Mouse (Mus musculus) CH12.LX (cell line): ENCODE measurements around the gene Agxt. TPM values are rescaled to one million over a fixed set of nuclear protein-coding genes. Genes with fewer than 3 reads are reported as not detected.

Source experiments
- DNase-seq: peaks from one replicate; pipeline ENCODE4 v3.0.0-alpha.2; 2013; ENCODE audit errors: extremely low read depth
- H3K27ac ChIP-seq: 2 replicates; pipeline ENCODE4 v1.5.1; 2012; ENCODE audit warnings: low read depth, mild to moderate bottlenecking, control low read depth, moderate library complexity; ENCODE audit not compliant: insufficient read depth
- H3K27me3 ChIP-seq: replicated peaks from 2 replicates; pipeline ENCODE3; 2012; ENCODE audit warnings: inconsistent platforms
- H3K36me3 ChIP-seq, 2 experiments: replicated peaks in 1 of 2; 2 replicates each; pipeline versions ENCODE3 to v1.6.1; 2012; ENCODE audit warnings: inconsistent platforms in 1 of 2, low read length in 1 of 2, mild to moderate bottlenecking in 1 of 2, mixed read lengths in 1 of 2, moderate library complexity in 1 of 2; ENCODE audit not compliant: control insufficient read depth in 1 of 2, insufficient read depth in 1 of 2
- H3K4me1 ChIP-seq, 2 experiments: 2 replicates each; pipeline ENCODE4 v1.6.1; 2012; ENCODE audit warnings: inconsistent platforms in 1 of 2, moderate library complexity in 1 of 2; ENCODE audit not compliant: insufficient read depth in 2 of 2, control insufficient read depth in 1 of 2
- H3K4me2 ChIP-seq: 2 replicates; pipeline ENCODE4 v1.6.1; 2012; ENCODE audit warnings: low read depth, mild to moderate bottlenecking, control low read depth; ENCODE audit not compliant: poor library complexity, insufficient read depth, severe bottlenecking
- H3K4me3 ChIP-seq, 3 experiments: fragments of 150-350 bp in 1 of 3; sonication (generic) in 1 of 3; replicated peaks in 1 of 3; 2 replicates each; pipeline versions ENCODE3 to v1.5.1; 2011 to 2012; ENCODE audit warnings: low read depth in 2 of 3, low read length in 2 of 3, mild to moderate bottlenecking in 2 of 3, moderate library complexity in 2 of 3, control low read depth in 1 of 3, improper control_type of control experiment in 1 of 3, inconsistent platforms in 1 of 3, mixed read lengths in 1 of 3; ENCODE audit not compliant: poor library complexity in 1 of 3
- H3K79me2 ChIP-seq: replicated peaks from 2 replicates; pipeline ENCODE4 v1.6.1; 2012; ENCODE audit warnings: mild to moderate bottlenecking, moderate library complexity; ENCODE audit not compliant: control insufficient read depth, poor library complexity, insufficient read depth, severe bottlenecking; ENCODE audit errors: extremely low read depth
- H3K9ac ChIP-seq: 2 replicates; pipeline ENCODE4 v1.6.1; 2012; ENCODE audit warnings: low read depth, mild to moderate bottlenecking, control low read depth, moderate library complexity; ENCODE audit not compliant: insufficient read depth
- H3K9me3 ChIP-seq: replicated peaks from 2 replicates; pipeline ENCODE3; 2012; ENCODE audit warnings: low read length, inconsistent platforms, mixed read lengths
- BHLHE40 ChIP-seq: IDR thresholded peaks from 2 replicates; pipeline ENCODE4 v1.6.1; 2011; ENCODE audit warnings: mild to moderate bottlenecking, low read depth, low read length, improper control_type of control experiment
- CHD2 ChIP-seq: IDR thresholded peaks from 2 replicates; pipeline ENCODE4 v1.6.1; 2011; ENCODE audit warnings: low read length, improper control_type of control experiment
- E2F4 ChIP-seq: IDR thresholded peaks from 2 replicates; pipeline ENCODE4 v1.6.1; 2011; ENCODE audit warnings: low read depth, low read length, improper control_type of control experiment; ENCODE audit not compliant: insufficient replicate concordance
- EP300 ChIP-seq: IDR thresholded peaks from 2 replicates; pipeline ENCODE4 v1.6.1; 2011; ENCODE audit warnings: low read length, improper control_type of control experiment
- ETS1 ChIP-seq: conservative IDR thresholded peaks from 2 replicates; pipeline ENCODE4 v1.6.1; 2012; ENCODE audit warnings: low read depth, mild to moderate bottlenecking, inconsistent platforms, low read length, improper control_type of control experiment, moderate library complexity
- GABPA ChIP-seq: IDR thresholded peaks from 2 replicates; pipeline ENCODE4 v1.6.1; 2012; ENCODE audit warnings: low read depth, low read length, improper control_type of control experiment, inconsistent platforms; ENCODE audit not compliant: insufficient replicate concordance
- HCFC1 ChIP-seq: IDR thresholded peaks from 2 replicates; pipeline ENCODE4 v1.6.1; 2012; ENCODE audit warnings: low read depth, mild to moderate bottlenecking, inconsistent platforms, low read length, improper control_type of control experiment
- JUND ChIP-seq: conservative IDR thresholded peaks from 2 replicates; pipeline ENCODE4 v1.6.1; 2011; ENCODE audit warnings: low read depth, low read length, improper control_type of control experiment
- MAFK ChIP-seq: IDR thresholded peaks from 2 replicates; pipeline ENCODE4 v1.6.1; 2011; ENCODE audit warnings: low read length, improper control_type of control experiment; ENCODE audit not compliant: insufficient replicate concordance
- MAZ ChIP-seq: IDR thresholded peaks from 2 replicates; pipeline ENCODE4 v1.6.1; 2012; ENCODE audit warnings: low read depth, mild to moderate bottlenecking, inconsistent platforms, low read length, improper control_type of control experiment, moderate library complexity
- MXI1 ChIP-seq: IDR thresholded peaks from 2 replicates; pipeline ENCODE4 v1.6.1; 2011; ENCODE audit warnings: mild to moderate bottlenecking, low read depth, low read length, improper control_type of control experiment
- POLR2A ChIP-seq: IDR thresholded peaks from 2 replicates; pipeline ENCODE4 v1.6.1; 2011; ENCODE audit warnings: low read depth, mild to moderate bottlenecking, improper control_type of control experiment, low read length
- RCOR1 ChIP-seq: conservative IDR thresholded peaks from 2 replicates; pipeline ENCODE4 v1.6.1; 2012; ENCODE audit warnings: low read depth, mild to moderate bottlenecking, inconsistent platforms, low read length, improper control_type of control experiment
- SIN3A ChIP-seq: IDR thresholded peaks from 2 replicates; pipeline ENCODE4 v1.6.1; 2012; ENCODE audit warnings: low read length, improper control_type of control experiment, inconsistent platforms
- SMC3 ChIP-seq: IDR thresholded peaks from 2 replicates; pipeline ENCODE4 v1.6.1; 2011; ENCODE audit warnings: low read depth, low read length, improper control_type of control experiment
- USF2 ChIP-seq: conservative IDR thresholded peaks from 2 replicates; pipeline ENCODE4 v1.6.1; 2011; ENCODE audit warnings: low read depth, low read length, improper control_type of control experiment
- dilution Hi-C: fragments of 300-500 bp; cut with MboI; formaldehyde crosslinking; loops from 2 replicates; pipeline ENCODE4 v1.14.3; 2020; ENCODE audit warnings: low sequenced_read_pairs; ENCODE audit not compliant: extremely low pct_unique_long_range_greater_than_20kb, extremely low pct_ligation_motif_present
- in situ Hi-C: fragments of 300-500 bp; cut with MboI; formaldehyde crosslinking; loops from 3 replicates; pipeline ENCODE4 v1.14.3; 2019; ENCODE audit warnings: low sequenced_read_pairs, low pct_ligation_motif_present, low pct_unique_long_range_greater_than_20kb, mixed read lengths
- polyA plus RNA-seq: library from polyadenylated mRNA; unstranded; fragments of >175 nt; gene quantifications from 2 replicates; pipeline ENCODE4 v1.2.1, GENCODE M21; 2012; ENCODE audit warnings: low read depth; ENCODE audit not compliant: insufficient read length
- total RNA-seq, 2 experiments: library from RNA; depleted of rRNA; stranded (reverse); fragments of 300-350 nt in 1 of 2; fragments of >200 nt in 1 of 2; gene quantifications; 2 replicates each; pipeline ENCODE4 v1.2.3; 2012 to 2014

The Agxt gene
- total and polyA plus RNA-seq, 3 experiments = not detected

DNA sequence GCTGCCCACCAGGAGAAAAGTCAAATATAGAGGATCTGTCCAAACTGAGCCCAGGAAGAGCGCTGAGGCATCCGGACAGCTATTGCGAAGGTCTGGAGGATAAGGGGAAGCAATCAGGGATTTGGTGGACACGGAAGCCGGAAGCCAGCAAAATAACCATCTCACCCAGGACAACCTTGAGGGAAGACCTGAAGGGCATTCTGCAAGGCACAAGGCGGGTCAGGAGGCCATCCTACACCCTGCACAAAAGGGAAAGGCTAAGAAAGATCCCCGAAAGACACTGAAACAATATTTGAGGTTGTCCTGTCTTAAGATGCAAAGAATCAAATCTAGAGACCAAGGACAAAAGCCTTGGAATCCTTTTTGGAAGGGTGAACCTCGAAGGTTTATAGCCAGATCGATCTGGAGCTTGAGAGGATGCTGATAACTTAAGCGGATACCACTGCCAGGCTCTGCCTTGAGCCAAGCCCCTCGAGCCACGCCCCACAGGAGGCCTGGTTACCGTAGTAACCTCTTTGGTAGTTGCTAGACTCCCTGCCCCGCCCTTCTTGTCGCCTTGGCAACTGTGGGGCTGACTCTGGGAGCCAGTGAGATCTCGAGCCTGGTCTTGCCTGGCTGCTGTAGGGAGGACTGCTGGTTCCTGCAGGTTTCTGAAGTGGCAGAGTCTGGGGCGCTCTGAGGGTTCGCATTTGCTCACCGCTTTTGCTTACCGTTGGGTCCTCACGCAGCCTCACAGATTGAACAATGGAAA lies 20.2 kb upstream of the Agxt start:
- in situ Hi-C loops (no loop called here), dilution Hi-C loops (no loop called here)
- Histone ChIP-seq H3K36me3 (no peaks in the 10 kb centered on the region), H3K27ac (no peak overlapping the region), H3K4me2 (peak overlapping the region; percentile 85), H3K9me3 (peaks cover 16% of the 10 kb centered on the region), H3K4me3 (peak overlapping the region in 2 of 3 experiments; percentile 22 to 28), H3K9ac (no peak overlapping the region), H3K27me3 (peaks cover 58% of the 10 kb centered on the region), H3K4me1 (peaks cover 0 to 8% of the 10 kb centered on the region in 2 experiments; a peak in 2 of 4 replicates), H3K79me2 (no peaks in the 10 kb centered on the region)
- DNase-seq = peak; percentile 89
- TF ChIP-seq MXI1 = peak; percentile 94
- no peak for TF ChIP-seq POLR2A
- TF ChIP-seq MAZ = peak; percentile 60; the same call in 1 of the 2 replicates

DNA sequence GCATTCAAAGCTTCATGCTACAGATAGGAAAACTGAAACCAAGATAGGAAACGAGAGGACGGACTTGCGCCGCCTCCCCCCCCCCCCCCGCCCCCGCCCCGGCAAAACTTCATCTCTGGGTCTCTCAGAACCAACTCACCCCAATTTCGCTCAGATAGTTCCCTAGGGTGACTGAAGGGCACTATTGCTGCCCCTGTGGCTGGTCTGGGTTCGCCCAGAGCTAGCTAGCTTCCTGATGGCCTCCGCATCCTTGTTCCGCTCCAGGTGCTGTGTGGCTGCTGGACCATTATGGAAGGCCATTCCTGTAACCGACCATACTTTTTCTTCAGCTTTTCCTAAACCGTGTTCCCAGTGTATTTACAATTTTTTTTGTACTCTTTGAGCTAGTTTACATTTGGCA lies 19.6 kb upstream of the Agxt start:
- no peak for DNase-seq
- Histone ChIP-seq H3K36me3 (no peaks in the 10 kb centered on the region), H3K79me2 (no peaks in the 10 kb centered on the region), H3K4me3 (peak overlapping the region in 2 of 3 experiments; percentile 22 to 28), H3K27me3 (peaks cover 61% of the 10 kb centered on the region), H3K9me3 (peaks cover 16% of the 10 kb centered on the region), H3K9ac (no peak overlapping the region), H3K4me1 (peaks cover 0 to 8% of the 10 kb centered on the region in 2 experiments; a peak in 2 of 4 replicates), H3K27ac (no peak overlapping the region), H3K4me2 (peak overlapping the region; percentile 85)
- dilution Hi-C loops = no loop called here
- in situ Hi-C loops = no loop called here
- TF ChIP-seq BHLHE40 = no peak
- TF ChIP-seq E2F4 = no peak
- TF ChIP-seq JUND = no peak
- TF ChIP-seq MAFK = no peak
- no peak for TF ChIP-seq HCFC1
- TF ChIP-seq RCOR1 = no peak
- no peak for TF ChIP-seq CHD2
- no peak for TF ChIP-seq ETS1
- TF ChIP-seq EP300 = no peak
- TF ChIP-seq GABPA = no peak
- TF ChIP-seq MXI1 = no peak
- TF ChIP-seq USF2 = no peak
- TF ChIP-seq SMC3 = no peak
- TF ChIP-seq SIN3A = no peak
